Mouse (Mus musculus) embryonic facial prominence, embryonic 12.5 days (tissue): ENCODE results near the gene Kdelc1. TPM values are rescaled to one million over a fixed set of nuclear protein-coding genes. Genes with fewer than 3 reads are reported as not detected.

Source experiments
- ATAC-seq: fragments of 200-750 bp; cut with Nextera tagmentation; 2 replicates; pipeline ENCODE4 v1.8.0; 2017; ENCODE audit not compliant: insufficient number of reproducible peaks, insufficient read depth, low FRiP score, low TSS enrichment
- H3K27ac ChIP-seq: fragments of 300-500 bp; sonication (generic); 2 replicates; pipeline ENCODE4 v1.5.1; 2016; ENCODE audit warnings: mild to moderate bottlenecking
- H3K27me3 ChIP-seq: fragments of 300-500 bp; sonication (generic); 2 replicates; pipeline ENCODE4 v1.6.1; 2016; ENCODE audit warnings: mild to moderate bottlenecking, moderate library complexity
- H3K36me3 ChIP-seq: fragments of 300-500 bp; sonication (generic); 2 replicates; pipeline ENCODE4 v1.6.1; 2016; ENCODE audit warnings: mild to moderate bottlenecking
- H3K4me1 ChIP-seq: fragments of 300-500 bp; sonication (generic); 2 replicates; pipeline ENCODE4 v1.6.1; 2016
- H3K4me2 ChIP-seq: fragments of 300-500 bp; sonication (generic); replicated peaks from 2 replicates; pipeline ENCODE4 v1.6.1; 2016; ENCODE audit warnings: mild to moderate bottlenecking, moderate library complexity
- H3K4me3 ChIP-seq: fragments of 300-500 bp; sonication (generic); 2 replicates; pipeline ENCODE4 v1.5.1; 2016; ENCODE audit warnings: mild to moderate bottlenecking
- H3K9ac ChIP-seq: fragments of 300-500 bp; sonication (generic); 2 replicates; pipeline ENCODE4 v1.6.1; 2016; ENCODE audit warnings: mild to moderate bottlenecking, moderate library complexity
- H3K9me3 ChIP-seq: fragments of 300-500 bp; sonication (generic); 2 replicates; pipeline ENCODE4 v1.6.1; 2016; ENCODE audit warnings: mild to moderate bottlenecking, moderate library complexity
- WGBS: fragments of 180-500 bp; shearing (Covaris S2); methylation state at CpG from one replicate; pipeline ENCODE4 v1.1.7; 2016; 5-methylcytosine and 5-hydroxymethylcytosine counted together
- polyA plus RNA-seq: library from polyadenylated mRNA; unstranded; fragments of >200 nt; fragmentation: Nextera tagmentation; extraction: Ambion mirVana; gene quantifications from 2 replicates; pipeline ENCODE4 v1.2.1, GENCODE M21; 2016

The Kdelc1 gene
- polyA plus RNA-seq, 1 experiment from 2014 or later = 80.1 TPM

DNA sequence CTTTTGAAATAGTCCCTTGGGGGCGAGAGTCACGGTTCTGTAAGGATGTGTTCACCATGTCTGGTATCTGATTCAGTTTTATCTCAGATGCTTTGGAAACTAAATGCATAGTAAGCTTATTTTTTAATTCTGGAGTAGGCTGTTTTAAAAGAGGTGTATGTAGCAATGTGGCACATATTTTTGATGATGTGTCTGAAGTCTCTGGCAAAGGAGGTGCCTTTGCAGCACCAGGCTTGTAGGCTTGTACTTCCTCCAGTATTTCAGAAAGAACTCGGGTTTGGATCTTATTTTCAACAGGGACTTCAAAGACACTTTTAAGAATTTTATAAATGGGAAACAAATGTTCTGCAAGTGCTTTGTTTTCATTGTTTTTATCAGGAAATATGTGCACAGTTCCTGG is 60.8 kb downstream of the Kdelc1 start:
- ATAC-seq = no peak
- H3K9ac ChIP-seq = no peak overlapping the region
- WGBS = 76% methylated on average over 3 of the region's 3 CpGs
- H3K4me2 ChIP-seq = no peak overlapping the region
- no peaks in the 10 kb centered on the region for H3K27me3 ChIP-seq
- no peak overlapping the region for H3K4me3 ChIP-seq
- no peak overlapping the region for H3K27ac ChIP-seq
- no peaks in the 10 kb centered on the region for H3K9me3 ChIP-seq
- no peaks in the 10 kb centered on the region for H3K36me3 ChIP-seq
- no peaks in the 10 kb centered on the region for H3K4me1 ChIP-seq

Other genes with a start within 250 kb of the Kdelc1 start
- gene Tpp2, start 185.2 kb downstream of the Kdelc1 start, polyA plus RNA-seq = 67.0 and 67.8 TPM in 2 replicates
- gene Mettl21c, start 98.8 kb downstream of the Kdelc1 start, polyA plus RNA-seq = 0.61 and 0.87 TPM in 2 replicates
- 0.03 and 0.06 TPM in 2 replicates for gene Gm8251, start 56.9 kb downstream of the Kdelc1 start, polyA plus RNA-seq
- gene Tex30, start 16.4 kb downstream of the Kdelc1 start, polyA plus RNA-seq = 76.1 and 79.0 TPM in 2 replicates
- 26.4 and 31.5 TPM in 2 replicates for gene Bivm, start 149 bp upstream of the Kdelc1 start, polyA plus RNA-seq
- 33.0 and 35.9 TPM in 2 replicates for gene Ercc5, start 28.9 kb upstream of the Kdelc1 start, polyA plus RNA-seq
- gene Mettl21e, start 100.2 kb upstream of the Kdelc1 start, polyA plus RNA-seq = 0.05 TPM in 1 of 2 replicates, not detected in the other